Mouse (Mus musculus): ENCODE data around the gene Bicdl1.

GRCm38 (mm10) chr5:115724422-115724821, 7.0 kb downstream of the Bicdl1 start:
- TF ChIP-seq CTCF (IDR thresholded peaks at IDR 0.05; ENCODE audit: control insufficient read depth, insufficient read depth, low read length) (no peak), POLR2A (IDR thresholded peaks at IDR 0.05; ENCODE audit: borderline replicate concordance, control insufficient read depth, low read depth, low read length) (no peak)
